Comparison of ENCODE assay signal across 20 mouse cellular contexts in the genomic region with DNA sequence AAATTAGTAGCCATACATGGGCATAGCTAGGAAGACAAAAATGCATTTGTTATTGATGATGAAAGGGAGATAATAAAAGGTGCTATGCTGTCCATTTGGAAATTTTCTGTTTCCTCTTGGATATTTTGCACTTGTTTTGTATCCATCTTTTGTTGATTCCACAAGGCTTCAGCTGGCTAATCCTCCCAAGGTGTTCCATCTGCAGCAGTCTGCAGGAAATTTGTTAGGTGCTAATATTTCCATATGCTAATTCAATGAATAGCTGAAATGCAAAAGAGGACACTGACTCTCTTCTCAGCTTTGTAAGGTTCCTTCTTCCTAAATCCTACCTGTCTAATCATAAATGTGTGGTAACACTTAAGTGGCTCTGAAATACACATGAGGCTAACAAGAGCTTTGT. TPM values are rescaled to one million over a fixed set of nuclear protein-coding genes. Genes with fewer than 3 reads are reported as not detected.
A peak's percentile ranks its signal among the peaks of the same experiment; 100 is the strongest.
DNase-seq lines count a peak whose midpoint lies in the region; TF ChIP-seq lines count a peak whose summit lies in the region.
"Had no signal": no experiment of that assay in that cellular context is flagged by ENCODE, and none has a peak within 500 bp of the region (broad histone marks: within the 10 kb centered on the region; RNA-seq: fewer than 3 reads in every experiment).

No protein-coding gene starts in this region.

- no peaks in the 10 kb centered on the region for H3K27me3 ChIP-seq in cerebellum, adult 2 months (ENCODE audit: control insufficient read depth, insufficient read depth, low read length)
- H3K27me3 ChIP-seq: CH12.LX had no signal

- no peak for TF ChIP-seq CTCF in cerebellum, adult 2 months (IDR thresholded peaks at IDR 0.05; ENCODE audit: borderline replicate concordance, insufficient read depth, low read depth, low read length)

- peaks cover 3% of the 10 kb centered on the region; the same call in 1 of the 2 replicates for H3K4me1 ChIP-seq in cerebellum, adult 2 months (ENCODE audit: control insufficient read depth, insufficient read depth, low read length)

- peak in 1 of 2 experiments; percentile 76 for DNase-seq in cerebellum, adult 2 months
- no peak for DNase-seq in cerebellum, adult 11 months
- DNase-seq in cerebellum, adult 9-10 months: peak; percentile 75
- no peak for DNase-seq in cerebellum, postnatal 25 days
- DNase-seq in brain, adult 2 months (ENCODE audit: low read depth, low spot score): peak; percentile 84
- DNase-seq in embryo, embryonic 10.5 days (ENCODE audit: low spot score): no peak
- DNase-seq: adrenal gland, adult 2 months; adrenal gland, adult 8-10 months; adrenal gland, postnatal 10 days; adrenal gland, postnatal 14 days; adrenal gland, postnatal 25 days; adrenal gland, postnatal 36 days; B cell, adult 2 months; cerebellum, adult 11-12 months; cerebellum, adult 8-10 months; cerebellum, adult 9-11 months had no signal

- peak overlapping the region; percentile 53; the same call in 1 of the 2 replicates for H3K27ac ChIP-seq in cerebellum, adult 2 months (ENCODE audit: insufficient read depth, low read length)

- TF ChIP-seq POLR2A in cerebellum, adult 2 months (IDR thresholded peaks at IDR 0.05; ENCODE audit: borderline replicate concordance, insufficient read depth, low read length): no peak

- no peak overlapping the region for H3K4me3 ChIP-seq in cerebellum, adult 2 months (replicated peaks; ENCODE audit: insufficient read depth, low read depth, low read length)

RNA-seq across cellular contexts. Expression of gene Gabrb2, which starts 24.1 kb away (rescaled TPM):
- polyA plus RNA-seq in cerebellum, adult 2 months (2012; rRNA removed): 58.7 and 71.3 TPM in 2 replicates
- polyA plus RNA-seq: adrenal gland, adult 2 months; CD4-positive, CD25-positive, alpha-beta regulatory T cell, adult 4 months; G1E; Patski had no signal

Comparison
In these comparisons a context has a peak if more than half of its experiments do, and no peak if none do; other contexts are left out.
1. DNase-seq: peak in cerebellum, adult 9-10 months (single experiment) and brain, adult 2 months (single experiment); none in cerebellum, adult 11 months (single experiment), cerebellum, postnatal 25 days (0 of 2) and embryo, embryonic 10.5 days (single experiment).